Mouse (Mus musculus) forebrain, embryonic 16.5 days (tissue): ENCODE data around the gene Cfap221. TPM values are rescaled to one million over a fixed set of nuclear protein-coding genes. Genes with fewer than 3 reads are reported as not detected.

Source experiments
- ATAC-seq: fragments of 200-750 bp; cut with Nextera tagmentation; 2 replicates; pipeline ENCODE4 v1.8.0; 2017; ENCODE audit warnings: mild to moderate bottlenecking, moderate library complexity
- H3K27ac ChIP-seq: fragments of 300-500 bp; sonication (generic); 2 replicates; pipeline ENCODE4 v1.5.1; 2014; ENCODE audit warnings: low read length, control low read depth
- H3K27me3 ChIP-seq: fragments of 300-500 bp; sonication (generic); replicated peaks from 2 replicates; pipeline ENCODE4 v1.6.1; 2014; ENCODE audit warnings: low read length; ENCODE audit not compliant: control insufficient read depth, insufficient read depth
- H3K36me3 ChIP-seq: fragments of 300-500 bp; sonication (generic); 2 replicates; pipeline ENCODE4 v1.6.1; 2014; ENCODE audit not compliant: control insufficient read depth, insufficient read depth
- H3K4me1 ChIP-seq: fragments of 300-500 bp; sonication (generic); replicated peaks from 2 replicates; pipeline ENCODE4 v1.6.1; 2014; ENCODE audit warnings: low read length; ENCODE audit not compliant: control insufficient read depth, insufficient read depth
- H3K4me2 ChIP-seq: fragments of 300-500 bp; sonication (generic); 2 replicates; pipeline ENCODE4 v1.6.1; 2014; ENCODE audit warnings: mild to moderate bottlenecking, low read length, control low read depth
- H3K4me3 ChIP-seq: fragments of 300-500 bp; sonication (generic); replicated peaks from 2 replicates; pipeline ENCODE4 v1.5.1; 2014; ENCODE audit warnings: mild to moderate bottlenecking, low read length, control low read depth
- H3K9ac ChIP-seq: fragments of 300-500 bp; sonication (generic); replicated peaks from 2 replicates; pipeline ENCODE4 v1.6.1; 2014; ENCODE audit warnings: low read depth, low read length, control low read depth
- H3K9me3 ChIP-seq: fragments of 300-500 bp; sonication (generic); 2 replicates; pipeline ENCODE4 v1.6.1; 2016; ENCODE audit warnings: low read length; ENCODE audit not compliant: control insufficient read depth
- WGBS: fragments of 180-500 bp; shearing (Covaris S2); extraction: QIAGEN DNeasy Blood & Tissue Kit; methylation state at CpG from one replicate; pipeline ENCODE4 v1.1.7; 2014; 5-methylcytosine and 5-hydroxymethylcytosine counted together
- polyA plus RNA-seq: library from polyadenylated mRNA; unstranded; fragments of >200 nt; fragmentation: Nextera tagmentation; extraction: Ambion mirVana; gene quantifications from 2 replicates; pipeline ENCODE4 v1.2.1, GENCODE M21; 2015

Gene Cfap221
- polyA plus RNA-seq, 1 experiment from 2014 or later, result 0.60 TPM

- 0 out of 2 replicates have a peak, but pooled peaks have one; percentile 50 for ATAC-seq
- Histone ChIP-seq H3K4me3 (no peak overlapping the region), H3K4me2 (no peak overlapping the region), H3K4me1 (no peaks in the 10 kb centered on the region), H3K27me3 (no peaks in the 10 kb centered on the region), H3K36me3 (no peaks in the 10 kb centered on the region), H3K27ac (no peak overlapping the region), H3K9ac (no peak overlapping the region), H3K9me3 (no peaks in the 10 kb centered on the region)
- 60% methylated on average over 1 of the region's 1 CpGs for WGBS
Measured at GRCm38 (mm10) chr1:119929715-119930114, 67.3 kb downstream of the Cfap221 start.

GRCm38 (mm10) chr1:119919299-119919698 lies 77.7 kb downstream of the Cfap221 start:
- H3K27ac ChIP-seq, result no peak overlapping the region
- no peak for ATAC-seq
- H3K4me2 ChIP-seq, result no peak overlapping the region
- 54% methylated on average over 4 of the region's 4 CpGs for WGBS
- H3K36me3 ChIP-seq, result no peaks in the 10 kb centered on the region
- no peak overlapping the region for H3K9ac ChIP-seq
- H3K27me3 ChIP-seq, result no peaks in the 10 kb centered on the region
- H3K4me3 ChIP-seq, result no peak overlapping the region
- H3K9me3 ChIP-seq, result no peaks in the 10 kb centered on the region
- H3K4me1 ChIP-seq, result no peaks in the 10 kb centered on the region

- WGBS, result 89% methylated on average over 5 of the region's 5 CpGs
- H3K36me3 ChIP-seq, result no peaks in the 10 kb centered on the region
- H3K4me3 ChIP-seq, result no peak overlapping the region
- no peak overlapping the region for H3K27ac ChIP-seq
- peaks cover 5% of the 10 kb centered on the region for H3K4me1 ChIP-seq
- no peak overlapping the region for H3K9ac ChIP-seq
- H3K27me3 ChIP-seq, result no peaks in the 10 kb centered on the region
- H3K4me2 ChIP-seq, result no peak overlapping the region
- no peaks in the 10 kb centered on the region for H3K9me3 ChIP-seq
- ATAC-seq, result no peak
Measured at GRCm38 (mm10) chr1:119916823-119917371, 80.1 kb downstream of the Cfap221 start.

GRCm38 (mm10) chr1:119912953-119913814 lies 83.8 kb downstream of the Cfap221 start, which contains the start of gene Tmem177:
TSS of gene Tmem177 (minus strand) at chr1:119913208.
- Histone ChIP-seq H3K36me3 (0 out of 2 replicates have a peak, but pooled peaks cover 3% of the 10 kb centered on the region), H3K27ac (peak within 1 kb of the TSS; percentile 42), H3K4me2 (peak within 1 kb of the TSS; percentile 60), H3K9me3 (no peaks in the 10 kb centered on the region), H3K9ac (peak within 1 kb of the TSS; percentile 53), H3K27me3 (no peaks in the 10 kb centered on the region), H3K4me3 (peak within 1 kb of the TSS; percentile 51), H3K4me1 (peaks cover 10% of the 10 kb centered on the region)
- WGBS, result 9% methylated on average over 42 of the region's 42 CpGs
- ATAC-seq, result peak; percentile 96

GRCm38 (mm10) chr1:119907206-119907748 lies 89.8 kb downstream of the Cfap221 start:
- no peak overlapping the region for H3K4me3 ChIP-seq
- 0 out of 2 replicates have a peak, but pooled peaks cover 3% of the 10 kb centered on the region for H3K36me3 ChIP-seq
- ATAC-seq, result no peak
- no peak overlapping the region for H3K9ac ChIP-seq
- H3K27ac ChIP-seq, result peak overlapping the region; percentile 44
- 46% methylated on average over 2 of the region's 2 CpGs for WGBS
- H3K4me2 ChIP-seq, result no peak overlapping the region
- H3K9me3 ChIP-seq, result no peaks in the 10 kb centered on the region
- peaks cover 21% of the 10 kb centered on the region for H3K4me1 ChIP-seq
- H3K27me3 ChIP-seq, result no peaks in the 10 kb centered on the region

GRCm38 (mm10) chr1:119903231-119903620 lies 93.8 kb downstream of the Cfap221 start:
- Histone ChIP-seq H3K36me3 (no peaks in the 10 kb centered on the region), H3K4me1 (peaks cover 46% of the 10 kb centered on the region), H3K4me3 (no peak overlapping the region), H3K9me3 (no peaks in the 10 kb centered on the region), H3K9ac (no peak overlapping the region), H3K27ac (peak overlapping the region; percentile 94), H3K27me3 (no peaks in the 10 kb centered on the region), H3K4me2 (peak overlapping the region; percentile 34; the same call in 1 of the 2 replicates)
- no peak for ATAC-seq
- WGBS, result 61% methylated on average over 6 of the region's 6 CpGs

GRCm38 (mm10) chr1:119902551-119903230 lies 94.3 kb downstream of the Cfap221 start:
- peak overlapping the region; percentile 94 for H3K27ac ChIP-seq
- H3K4me3 ChIP-seq, result no peak overlapping the region
- no peaks in the 10 kb centered on the region for H3K27me3 ChIP-seq
- peaks cover 46% of the 10 kb centered on the region for H3K4me1 ChIP-seq
- WGBS, result 33% methylated on average over 8 of the region's 8 CpGs
- no peaks in the 10 kb centered on the region for H3K9me3 ChIP-seq
- H3K4me2 ChIP-seq, result peak overlapping the region; percentile 34
- peak; percentile 70 for ATAC-seq
- no peaks in the 10 kb centered on the region for H3K36me3 ChIP-seq
- H3K9ac ChIP-seq, result no peak overlapping the region

- WGBS, result 53% methylated on average over 11 of the region's 11 CpGs
- peak overlapping the region; percentile 90 for H3K27ac ChIP-seq
- H3K4me3 ChIP-seq, result no peak overlapping the region
- H3K27me3 ChIP-seq, result no peaks in the 10 kb centered on the region
- H3K9me3 ChIP-seq, result no peaks in the 10 kb centered on the region
- no peak overlapping the region for H3K9ac ChIP-seq
- peak; percentile 94 for ATAC-seq
- no peaks in the 10 kb centered on the region for H3K36me3 ChIP-seq
- peaks cover 66% of the 10 kb centered on the region for H3K4me1 ChIP-seq
- H3K4me2 ChIP-seq, result no peak overlapping the region; the same call in 1 of the 2 replicates
Measured at GRCm38 (mm10) chr1:119899195-119900123, 97.6 kb downstream of the Cfap221 start.
